Mouse (Mus musculus): ENCODE data around the gene Defb48.
A peak's percentile ranks its signal among the peaks of the same experiment; 100 is the strongest.

The Defb48 gene

GRCm38 (mm10) chr14:62984410-62984809 lies at the start of gene Defb48:
Defb48 (minus strand) TSS chr14:62984510.
- DNase-seq (ENCODE audit: low spot score), result no peak

- no peak for DNase-seq (ENCODE audit: low spot score)
These were observed 36.3 kb upstream of the Defb48 start for GRCm38 (mm10) chr14:63020524-63021156.

GRCm38 (mm10) chr14:63014667-63015066 lies 30.4 kb upstream of the Defb48 start:
- DNase-seq (ENCODE audit: low spot score), result no peak

- no peak for DNase-seq (ENCODE audit: low spot score)
These were observed 28.8 kb upstream of the Defb48 start for GRCm38 (mm10) chr14:63013082-63013481.

- DNase-seq (ENCODE audit: low spot score), result no peak
These were observed 27.2 kb upstream of the Defb48 start, which contains the start of gene Defb43 for GRCm38 (mm10) chr14:63011471-63011870. Defb43 (plus strand) TSS chr14:63011771.

GRCm38 (mm10) chr14:63002588-63002987 lies 18.3 kb upstream of the Defb48 start:
- no peak for DNase-seq (ENCODE audit: low spot score)

- no peak for DNase-seq (ENCODE audit: low spot score)
These were observed 14.7 kb upstream of the Defb48 start for GRCm38 (mm10) chr14:62998977-62999376.

GRCm38 (mm10) chr14:62997777-62998176 lies 13.5 kb upstream of the Defb48 start, which contains the start of gene Defb47:
Defb47 (plus strand) TSS chr14:62998077.
- no peak for DNase-seq (ENCODE audit: low spot score)

- DNase-seq (ENCODE audit: low spot score), result no peak
These were observed 7.7 kb upstream of the Defb48 start for GRCm38 (mm10) chr14:62991849-62992510.

GRCm38 (mm10) chr14:62991271-62991670 lies 7.0 kb upstream of the Defb48 start:
- no peak for DNase-seq (ENCODE audit: low spot score)

- no peak for DNase-seq (ENCODE audit: low spot score)
These were observed 4.5 kb downstream of the Defb48 start for GRCm38 (mm10) chr14:62979815-62980214.

- peak; percentile 67 for DNase-seq (ENCODE audit: low spot score)
These were observed 9.3 kb downstream of the Defb48 start for GRCm38 (mm10) chr14:62975046-62975445.

- DNase-seq (ENCODE audit: low spot score), result no peak
These were observed 18.3 kb downstream of the Defb48 start for GRCm38 (mm10) chr14:62965811-62966520.

- DNase-seq (ENCODE audit: low spot score), result no peak
These were observed 19.0 kb downstream of the Defb48 start for GRCm38 (mm10) chr14:62965342-62965741.

- DNase-seq (ENCODE audit: low spot score), result no peak
These were observed 20.7 kb downstream of the Defb48 start for GRCm38 (mm10) chr14:62963632-62964031.

GRCm38 (mm10) chr14:62956091-62956490 lies 28.2 kb downstream of the Defb48 start:
- DNase-seq (ENCODE audit: low spot score), result no peak

- DNase-seq (ENCODE audit: low spot score), result no peak
These were observed 37.5 kb downstream of the Defb48 start for GRCm38 (mm10) chr14:62946794-62947193.

GRCm38 (mm10) chr14:62940383-62941074 lies 43.8 kb downstream of the Defb48 start:
- DNase-seq (ENCODE audit: low spot score), result peak; percentile 45

GRCm38 (mm10) chr14:62939435-62939834 lies 44.9 kb downstream of the Defb48 start:
- DNase-seq (ENCODE audit: low spot score), result no peak

GRCm38 (mm10) chr14:62937675-62938074 lies 46.6 kb downstream of the Defb48 start:
- no peak for DNase-seq (ENCODE audit: low spot score)

GRCm38 (mm10) chr14:62936631-62937380 lies 47.5 kb downstream of the Defb48 start:
- no peak for DNase-seq (ENCODE audit: low spot score)

GRCm38 (mm10) chr14:62935361-62935760 lies 48.9 kb downstream of the Defb48 start:
- no peak for DNase-seq (ENCODE audit: low spot score)

Measured in urinary bladder, postnatal 25 days (tissue).